Mouse (Mus musculus): ENCODE measurements around the gene Sh3rf3. TPM values are rescaled to one million over a fixed set of nuclear protein-coding genes. Genes with fewer than 3 reads are reported as not detected.

Gene Sh3rf3
- polyA plus RNA-seq, 1 experiment from 2014 or later, result 0.63 TPM

GRCm38 (mm10) chr10:58812210-58813080 lies 714 bp upstream of the Sh3rf3 start:
- Histone ChIP-seq H3K9me3 (replicated peaks; ENCODE audit: control insufficient read depth, low read length) (no peaks in the 10 kb centered on the region), H3K4me3 (ENCODE audit: low read depth, low read length) (peak overlapping the region; percentile 60), H3K36me3 (ENCODE audit: control insufficient read depth, insufficient read depth, low read length) (no peaks in the 10 kb centered on the region), H3K27ac (ENCODE audit: low read depth, low read length) (no peak overlapping the region), H3K9ac (ENCODE audit: low read depth, low read length) (peak overlapping the region; percentile 43; the same call in 1 of the 2 replicates), H3K4me1 (ENCODE audit: control insufficient read depth, insufficient read depth, low read length) (peaks cover 3% of the 10 kb centered on the region; the same call in 1 of the 2 replicates), H3K27me3 (ENCODE audit: control insufficient read depth, insufficient read depth, low read length) (peaks cover 54% of the 10 kb centered on the region), H3K4me2 (peak overlapping the region; percentile 100)
- WGBS (ENCODE audit: insufficient replicate concordance), result under 1% methylated on average over 63 of the region's 63 CpGs
- peak; percentile 69 for ATAC-seq (replicated peaks; ENCODE audit: insufficient number of reproducible peaks, low FRiP score, low TSS enrichment)

DNA sequence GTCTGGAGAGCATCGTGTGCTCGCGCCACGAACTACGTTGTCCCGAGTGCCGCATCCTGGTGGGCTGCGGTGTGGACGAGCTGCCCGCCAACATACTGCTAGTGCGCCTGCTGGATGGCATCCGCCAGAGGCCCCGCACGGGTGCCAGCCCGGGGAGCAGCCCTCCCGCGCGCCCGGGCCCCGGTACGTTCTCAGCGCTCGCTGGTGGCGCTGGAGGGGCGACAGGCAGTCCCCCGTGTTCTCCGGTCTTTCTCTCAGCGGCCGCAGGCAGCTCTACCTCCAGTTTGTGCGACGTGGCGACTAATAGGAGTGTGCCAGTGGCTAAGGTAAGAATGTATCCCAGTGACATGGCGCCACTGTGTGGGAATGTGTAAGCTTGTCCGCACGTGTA lies 637 bp downstream of the Sh3rf3 start:
- Histone ChIP-seq H3K27me3 (ENCODE audit: control insufficient read depth, insufficient read depth, low read length) (peaks cover 63% of the 10 kb centered on the region), H3K9ac (ENCODE audit: low read depth, low read length) (0 out of 2 replicates have a peak overlapping the region, but pooled peaks have one; percentile 10), H3K4me2 (peak overlapping the region; percentile 100), H3K36me3 (ENCODE audit: control insufficient read depth, insufficient read depth, low read length) (no peaks in the 10 kb centered on the region), H3K27ac (ENCODE audit: low read depth, low read length) (no peak overlapping the region), H3K4me3 (ENCODE audit: low read depth, low read length) (peak overlapping the region; percentile 60), H3K9me3 (replicated peaks; ENCODE audit: control insufficient read depth, low read length) (no peaks in the 10 kb centered on the region), H3K4me1 (ENCODE audit: control insufficient read depth, insufficient read depth, low read length) (peaks cover 3% of the 10 kb centered on the region; the same call in 1 of the 2 replicates)
- 0 out of 2 replicates have a peak, but pooled peaks have one; percentile 36 for ATAC-seq (replicated peaks; ENCODE audit: insufficient number of reproducible peaks, low FRiP score, low TSS enrichment)
- under 1% methylated on average over 35 of the region's 35 CpGs for WGBS (ENCODE audit: insufficient replicate concordance)

DNA sequence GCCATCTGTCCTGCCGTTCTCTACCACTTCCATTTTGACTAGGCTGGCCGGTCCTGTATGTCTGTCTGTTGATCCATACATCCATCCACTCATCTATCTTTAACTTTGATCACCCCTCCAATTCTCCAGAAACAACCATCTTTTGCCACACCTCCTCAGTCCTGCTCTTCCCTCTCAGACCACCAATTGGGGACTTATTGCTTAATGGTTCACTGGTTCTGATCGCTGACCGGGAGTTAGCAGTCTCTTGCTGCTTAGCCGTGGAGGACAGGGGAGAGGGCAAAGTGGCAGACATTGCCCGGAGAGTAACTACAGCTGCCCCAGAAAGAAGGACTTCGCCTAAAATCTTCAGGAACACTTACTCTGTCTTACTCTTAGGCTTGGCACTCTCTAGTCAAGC lies 1.3 kb downstream of the Sh3rf3 start:
- peaks cover 62% of the 10 kb centered on the region for H3K27me3 ChIP-seq (ENCODE audit: control insufficient read depth, insufficient read depth, low read length)
- H3K9ac ChIP-seq (ENCODE audit: low read depth, low read length), result no peak overlapping the region
- 41% methylated on average over 7 of the region's 7 CpGs for WGBS (ENCODE audit: insufficient replicate concordance)
- H3K9me3 ChIP-seq (replicated peaks; ENCODE audit: control insufficient read depth, low read length), result no peaks in the 10 kb centered on the region
- no peak for ATAC-seq (replicated peaks; ENCODE audit: insufficient number of reproducible peaks, low FRiP score, low TSS enrichment)
- H3K27ac ChIP-seq (ENCODE audit: low read depth, low read length), result no peak overlapping the region
- H3K4me2 ChIP-seq, result no peak overlapping the region
- H3K4me3 ChIP-seq (ENCODE audit: low read depth, low read length), result no peak overlapping the region
- H3K4me1 ChIP-seq (ENCODE audit: control insufficient read depth, insufficient read depth, low read length), result peaks cover 3% of the 10 kb centered on the region; the same call in 1 of the 2 replicates
- H3K36me3 ChIP-seq (ENCODE audit: control insufficient read depth, insufficient read depth, low read length), result no peaks in the 10 kb centered on the region

DNA sequence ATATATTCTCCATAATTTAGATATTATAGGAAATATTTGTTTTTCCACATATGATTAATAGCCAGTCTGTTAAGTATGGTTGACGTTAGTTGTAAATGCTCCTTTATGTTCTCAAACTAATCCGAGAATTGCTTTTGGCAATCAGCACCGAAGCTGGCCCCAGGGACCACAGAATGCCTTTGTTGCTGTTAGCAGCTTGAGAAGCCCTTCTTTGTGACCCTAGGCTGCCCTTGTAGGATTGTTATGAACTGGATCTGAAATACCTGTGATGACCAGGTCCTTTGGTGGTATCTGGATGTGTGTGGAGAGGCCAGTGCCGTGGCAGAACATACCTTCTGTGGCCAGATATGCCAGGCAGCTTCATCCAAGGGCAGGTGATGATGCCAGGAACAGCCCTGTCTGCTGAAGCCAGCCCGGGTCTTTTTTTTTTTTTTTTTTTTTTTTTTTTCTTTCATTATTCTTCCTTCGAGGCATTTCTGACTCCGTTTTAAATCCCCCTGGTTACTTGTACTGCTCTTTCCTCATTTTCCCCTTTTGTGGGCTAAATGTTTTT lies 10.9 kb downstream of the Sh3rf3 start:
- 69% methylated on average over 7 of the region's 7 CpGs for WGBS (ENCODE audit: insufficient replicate concordance)
- no peaks in the 10 kb centered on the region for H3K4me1 ChIP-seq (ENCODE audit: control insufficient read depth, insufficient read depth, low read length)
- no peaks in the 10 kb centered on the region for H3K36me3 ChIP-seq (ENCODE audit: control insufficient read depth, insufficient read depth, low read length)
- peaks cover 9% of the 10 kb centered on the region for H3K27me3 ChIP-seq (ENCODE audit: control insufficient read depth, insufficient read depth, low read length)
- no peak for ATAC-seq (replicated peaks; ENCODE audit: insufficient number of reproducible peaks, low FRiP score, low TSS enrichment)
- no peak overlapping the region for H3K4me3 ChIP-seq (ENCODE audit: low read depth, low read length)
- H3K9ac ChIP-seq (ENCODE audit: low read depth, low read length), result no peak overlapping the region
- no peak overlapping the region for H3K4me2 ChIP-seq
- H3K9me3 ChIP-seq (replicated peaks; ENCODE audit: control insufficient read depth, low read length), result no peaks in the 10 kb centered on the region
- no peak overlapping the region for H3K27ac ChIP-seq (ENCODE audit: low read depth, low read length)

GRCm38 (mm10) chr10:58829251-58830111 lies 16.3 kb downstream of the Sh3rf3 start:
- ATAC-seq (replicated peaks; ENCODE audit: insufficient number of reproducible peaks, low FRiP score, low TSS enrichment), result no peak
- WGBS (ENCODE audit: insufficient replicate concordance), result 83% methylated on average over 11 of the region's 11 CpGs
- no peak overlapping the region for H3K9ac ChIP-seq (ENCODE audit: low read depth, low read length)

GRCm38 (mm10) chr10:58833146-58833545 lies 20.0 kb downstream of the Sh3rf3 start:
- Histone ChIP-seq H3K4me2 (no peak overlapping the region), H3K27me3 (ENCODE audit: control insufficient read depth, insufficient read depth, low read length) (no peaks in the 10 kb centered on the region), H3K4me1 (ENCODE audit: control insufficient read depth, insufficient read depth, low read length) (no peaks in the 10 kb centered on the region), H3K36me3 (ENCODE audit: control insufficient read depth, insufficient read depth, low read length) (no peaks in the 10 kb centered on the region), H3K27ac (ENCODE audit: low read depth, low read length) (no peak overlapping the region), H3K4me3 (ENCODE audit: low read depth, low read length) (no peak overlapping the region), H3K9me3 (replicated peaks; ENCODE audit: control insufficient read depth, low read length) (no peaks in the 10 kb centered on the region), H3K9ac (ENCODE audit: low read depth, low read length) (no peak overlapping the region)
- no peak for ATAC-seq (replicated peaks; ENCODE audit: insufficient number of reproducible peaks, low FRiP score, low TSS enrichment)
- WGBS (ENCODE audit: insufficient replicate concordance), result 81% methylated on average over 3 of the region's 3 CpGs

More at GRCm38 (mm10) chr10:58829251-58830111, 16.3 kb downstream of the Sh3rf3 start:
- no peaks in the 10 kb centered on the region for H3K27me3 ChIP-seq (ENCODE audit: control insufficient read depth, insufficient read depth, low read length)
- no peaks in the 10 kb centered on the region for H3K9me3 ChIP-seq (replicated peaks; ENCODE audit: control insufficient read depth, low read length)
- H3K4me2 ChIP-seq, result no peak overlapping the region
- no peak overlapping the region for H3K4me3 ChIP-seq (ENCODE audit: low read depth, low read length)
- no peaks in the 10 kb centered on the region for H3K36me3 ChIP-seq (ENCODE audit: control insufficient read depth, insufficient read depth, low read length)
- H3K4me1 ChIP-seq (ENCODE audit: control insufficient read depth, insufficient read depth, low read length), result no peaks in the 10 kb centered on the region
- no peak overlapping the region for H3K27ac ChIP-seq (ENCODE audit: low read depth, low read length)

DNA sequence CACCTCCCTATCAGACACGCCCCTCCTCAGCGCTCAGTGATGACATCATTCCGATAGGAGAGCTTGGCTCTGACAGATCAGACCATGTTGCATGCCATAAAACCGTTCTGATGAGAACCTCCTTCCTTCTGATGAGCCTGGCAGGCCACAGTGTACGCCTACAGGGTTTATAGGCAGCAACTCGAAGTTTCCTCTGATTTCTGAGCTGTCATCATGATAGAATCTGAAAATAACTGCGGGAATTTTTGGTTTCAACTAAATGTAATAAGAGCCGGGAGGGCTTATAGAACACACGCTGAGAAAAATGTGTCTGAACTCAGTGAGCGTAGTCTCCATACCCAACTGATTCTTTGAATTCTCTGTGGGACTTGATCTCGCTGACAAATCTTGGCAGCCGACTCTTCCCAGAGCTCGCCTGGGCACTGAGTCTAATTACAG lies 20.6 kb downstream of the Sh3rf3 start:
- Histone ChIP-seq H3K36me3 (ENCODE audit: control insufficient read depth, insufficient read depth, low read length) (no peaks in the 10 kb centered on the region), H3K9me3 (replicated peaks; ENCODE audit: control insufficient read depth, low read length) (no peaks in the 10 kb centered on the region), H3K9ac (ENCODE audit: low read depth, low read length) (no peak overlapping the region), H3K27ac (ENCODE audit: low read depth, low read length) (no peak overlapping the region), H3K4me2 (no peak overlapping the region), H3K4me1 (ENCODE audit: control insufficient read depth, insufficient read depth, low read length) (no peaks in the 10 kb centered on the region), H3K27me3 (ENCODE audit: control insufficient read depth, insufficient read depth, low read length) (no peaks in the 10 kb centered on the region), H3K4me3 (ENCODE audit: low read depth, low read length) (no peak overlapping the region)
- no peak for ATAC-seq (replicated peaks; ENCODE audit: insufficient number of reproducible peaks, low FRiP score, low TSS enrichment)
- 67% methylated on average over 13 of the region's 13 CpGs for WGBS (ENCODE audit: insufficient replicate concordance)

GRCm38 (mm10) chr10:58836391-58836790 lies 23.2 kb downstream of the Sh3rf3 start:
- no peak overlapping the region for H3K27ac ChIP-seq (ENCODE audit: low read depth, low read length)
- no peak overlapping the region for H3K4me3 ChIP-seq (ENCODE audit: low read depth, low read length)
- H3K27me3 ChIP-seq (ENCODE audit: control insufficient read depth, insufficient read depth, low read length), result no peaks in the 10 kb centered on the region
- no peak overlapping the region for H3K9ac ChIP-seq (ENCODE audit: low read depth, low read length)
- no peak for ATAC-seq (replicated peaks; ENCODE audit: insufficient number of reproducible peaks, low FRiP score, low TSS enrichment)
- no peaks in the 10 kb centered on the region for H3K36me3 ChIP-seq (ENCODE audit: control insufficient read depth, insufficient read depth, low read length)
- 80% methylated on average over 3 of the region's 3 CpGs for WGBS (ENCODE audit: insufficient replicate concordance)
- H3K4me1 ChIP-seq (ENCODE audit: control insufficient read depth, insufficient read depth, low read length), result no peaks in the 10 kb centered on the region
- H3K4me2 ChIP-seq, result no peak overlapping the region
- H3K9me3 ChIP-seq (replicated peaks; ENCODE audit: control insufficient read depth, low read length), result no peaks in the 10 kb centered on the region
